Mouse (Mus musculus) stomach, postnatal 0 days (tissue): Measurements from ENCODE around the gene Metap1. TPM values are rescaled to one million over a fixed set of nuclear protein-coding genes. Genes with fewer than 3 reads are reported as not detected.
"Not testable (repeated sequence)": the region's sequence is repeated elsewhere in the genome, so short reads cannot be mapped to it uniquely, and the experiment has no call there.

ENCODE experiments used
- ATAC-seq: fragments of 200-750 bp; cut with Nextera tagmentation; 2 replicates; pipeline ENCODE4 v1.8.0; 2017; ENCODE audit not compliant: low FRiP score, low TSS enrichment
- DNase-seq: peaks from one replicate; pipeline ENCODE4 v3.0.0-alpha.2; 2016; ENCODE audit warnings: low spot score
- H3K27ac ChIP-seq: fragments of 300-500 bp; sonication (generic); replicated peaks from 2 replicates; pipeline ENCODE4 v1.5.1; 2014; ENCODE audit warnings: mild to moderate bottlenecking, control low read depth
- H3K27me3 ChIP-seq: fragments of 300-500 bp; sonication (generic); 2 replicates; pipeline ENCODE4 v1.6.1; 2014; ENCODE audit warnings: low read length; ENCODE audit not compliant: control insufficient read depth, insufficient read depth
- H3K36me3 ChIP-seq: fragments of 300-500 bp; sonication (generic); 2 replicates; pipeline ENCODE4 v1.6.1; 2014; ENCODE audit warnings: low read length, mixed read lengths; ENCODE audit not compliant: control insufficient read depth, insufficient read depth
- H3K4me1 ChIP-seq: fragments of 300-500 bp; sonication (generic); replicated peaks from 2 replicates; pipeline ENCODE4 v1.6.1; 2014; ENCODE audit warnings: antibody characterized with exemption; ENCODE audit not compliant: control insufficient read depth, insufficient read depth
- H3K4me2 ChIP-seq: fragments of 300-500 bp; sonication (generic); replicated peaks from 2 replicates; pipeline ENCODE4 v1.6.1; 2014; ENCODE audit warnings: low read depth, mild to moderate bottlenecking, control low read depth, moderate library complexity
- H3K4me3 ChIP-seq: fragments of 300-500 bp; sonication (generic); 2 replicates; pipeline ENCODE4 v1.5.1; 2014; ENCODE audit warnings: low read depth, low read length, control low read depth
- H3K9ac ChIP-seq: fragments of 300-500 bp; sonication (generic); 2 replicates; pipeline ENCODE4 v1.6.1; 2014; ENCODE audit warnings: mild to moderate bottlenecking, low read length, control low read depth, mixed read lengths
- H3K9me3 ChIP-seq: fragments of 300-500 bp; sonication (generic); 2 replicates; pipeline ENCODE4 v1.6.1; 2016; ENCODE audit warnings: low read length; ENCODE audit not compliant: control insufficient read depth
- CTCF ChIP-seq: IDR thresholded peaks from 2 replicates; pipeline ENCODE4 v1.5.1; 2016; ENCODE audit warnings: antibody characterized with exemption, low read depth, mild to moderate bottlenecking, moderate library complexity
- EP300 ChIP-seq: optimal IDR thresholded peaks from 2 replicates; pipeline ENCODE3; 2016; ENCODE audit warnings: antibody characterized with exemption
- WGBS: fragments of 180-500 bp; shearing (Covaris S2); extraction: QIAGEN DNeasy Blood & Tissue Kit; methylation state at CpG from one replicate; pipeline ENCODE4 v1.1.7; 2014; 5-methylcytosine and 5-hydroxymethylcytosine counted together
- polyA plus RNA-seq: library from polyadenylated mRNA; unstranded; fragments of >200 nt; fragmentation: Nextera tagmentation; extraction: Ambion mirVana; gene quantifications from 2 replicates; pipeline ENCODE4 v1.2.1, GENCODE M21; 2015

The Metap1 gene
- polyA plus RNA-seq, 1 experiment from 2014 or later, result 34.1 TPM

DNA sequence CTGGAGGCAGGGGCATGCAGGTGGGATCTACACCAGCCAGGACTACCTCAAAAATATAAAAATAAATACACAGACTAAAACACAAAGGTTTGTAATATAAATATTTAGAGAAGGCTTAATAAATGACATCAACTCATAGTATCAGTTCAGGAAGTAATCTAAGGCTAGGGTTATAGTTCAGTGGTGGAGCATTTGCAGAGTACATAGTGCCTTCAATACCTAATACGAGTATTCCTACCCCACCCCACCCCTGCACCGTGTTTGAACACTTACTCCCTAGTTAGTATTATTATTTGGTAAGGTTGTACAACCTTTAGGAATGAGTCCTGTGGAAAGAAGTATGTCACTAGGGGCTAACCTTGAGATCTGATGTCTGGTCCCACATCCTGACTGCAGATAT is 6.1 kb downstream of the Metap1 start:
- WGBS, result 43% methylated on average over 2 of the region's 2 CpGs
- ATAC-seq, result peak; percentile 91
- peak overlapping the region; percentile 45; the same call in 1 of the 2 replicates for H3K27ac ChIP-seq

GRCm38 (mm10) chr3:138481526-138482284 is 7.6 kb downstream of the Metap1 start:
- TF ChIP-seq CTCF, result peak; percentile 34
- TF ChIP-seq EP300, result no peak
- ATAC-seq, result 0 out of 2 replicates have a peak, but pooled peaks have one; percentile 38

More for the DNA sequence above, 6.1 kb downstream of the Metap1 start:
- peaks cover 2% of the 10 kb centered on the region; the same call in 1 of the 2 replicates for H3K36me3 ChIP-seq
- H3K4me1 ChIP-seq, result 0 out of 2 replicates have a peak, but pooled peaks cover 2% of the 10 kb centered on the region
- no peak overlapping the region for H3K4me3 ChIP-seq
- TF ChIP-seq CTCF (no peak), EP300 (no peak)
- H3K27me3 ChIP-seq, result no peaks in the 10 kb centered on the region
- H3K9ac ChIP-seq, result no peak overlapping the region
- peak; percentile 40 for DNase-seq
- no peak overlapping the region for H3K4me2 ChIP-seq
- H3K9me3 ChIP-seq, result no peaks in the 10 kb centered on the region

GRCm38 (mm10) chr3:138479489-138479888 is 9.8 kb downstream of the Metap1 start:
- no peak overlapping the region for H3K4me2 ChIP-seq
- H3K4me1 ChIP-seq, result 0 out of 2 replicates have a peak, but pooled peaks cover 2% of the 10 kb centered on the region
- no peak for DNase-seq
- H3K4me3 ChIP-seq, result no peak overlapping the region
- no peak overlapping the region for H3K27ac ChIP-seq
- no peaks in the 10 kb centered on the region for H3K9me3 ChIP-seq
- ATAC-seq, result no peak
- TF ChIP-seq EP300, result no peak
- no peak for TF ChIP-seq CTCF
- no peaks in the 10 kb centered on the region for H3K27me3 ChIP-seq
- 91% methylated on average over 8 of the region's 8 CpGs for WGBS
- H3K36me3 ChIP-seq, result peaks cover 2% of the 10 kb centered on the region; the same call in 1 of the 2 replicates
- no peak overlapping the region for H3K9ac ChIP-seq

More at GRCm38 (mm10) chr3:138481526-138482284, 7.6 kb downstream of the Metap1 start:
- peaks cover 2% of the 10 kb centered on the region; the same call in 1 of the 2 replicates for H3K36me3 ChIP-seq
- no peaks in the 10 kb centered on the region for H3K27me3 ChIP-seq
- H3K9ac ChIP-seq, result no peak overlapping the region
- 0 out of 2 replicates have a peak overlapping the region, but pooled peaks have one; percentile 20 for H3K27ac ChIP-seq
- H3K4me1 ChIP-seq, result 0 out of 2 replicates have a peak, but pooled peaks cover 2% of the 10 kb centered on the region
- peak overlapping the region; percentile 23; the same call in 1 of the 2 replicates for H3K4me2 ChIP-seq
- 52% methylated on average over 14 of the region's 14 CpGs for WGBS
- H3K9me3 ChIP-seq, result no peaks in the 10 kb centered on the region
- no peak overlapping the region for H3K4me3 ChIP-seq
- no peak for DNase-seq

DNA sequence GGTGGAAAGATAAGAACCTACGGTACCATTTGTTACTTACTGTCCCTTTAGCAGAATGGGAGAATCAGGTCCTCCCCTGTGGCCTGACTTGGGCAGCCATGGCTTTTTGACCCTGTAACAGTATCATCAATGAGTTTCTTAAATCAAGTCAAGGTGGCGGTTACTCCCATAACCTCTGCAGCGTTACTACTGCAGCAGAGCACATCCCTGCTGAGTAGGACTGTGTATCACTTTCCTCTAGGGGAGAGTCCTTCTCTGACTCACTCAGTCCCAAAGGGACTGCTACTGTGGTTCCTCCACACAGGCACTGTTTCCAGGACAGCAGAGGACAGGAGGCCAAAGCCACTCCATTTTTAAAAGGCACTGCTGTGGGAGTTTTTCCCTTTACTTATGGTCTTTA is 18.2 kb downstream of the Metap1 start:
- DNase-seq (no peak), ATAC-seq (no peak)
- Histone ChIP-seq H3K36me3 (peaks cover 12% of the 10 kb centered on the region), H3K4me1 (no peaks in the 10 kb centered on the region), H3K9ac (no peak overlapping the region), H3K4me3 (no peak overlapping the region), H3K4me2 (no peak overlapping the region), H3K9me3 (no peaks in the 10 kb centered on the region), H3K27ac (no peak overlapping the region), H3K27me3 (no peaks in the 10 kb centered on the region)
- no peak for TF ChIP-seq EP300
- no peak for TF ChIP-seq CTCF
- 94% methylated on average over 3 of the region's 3 CpGs for WGBS

DNA sequence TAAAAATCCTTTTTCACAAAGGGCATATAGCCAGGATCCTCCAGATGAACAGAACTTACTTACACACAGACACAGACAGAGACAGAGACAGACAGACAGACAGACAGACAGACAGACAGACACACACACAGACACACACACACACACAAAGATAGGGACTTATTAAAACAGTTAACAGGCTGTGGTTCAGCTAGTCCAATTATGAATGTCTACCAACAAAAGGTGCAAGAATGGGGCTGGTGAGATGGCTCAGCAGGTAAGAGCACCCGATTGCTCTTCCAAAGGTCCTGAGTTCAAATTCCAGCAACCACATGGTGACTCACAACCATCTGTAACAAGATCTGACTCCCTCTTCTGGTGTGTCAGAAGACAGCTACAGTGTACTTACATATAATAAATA is 22.7 kb downstream of the Metap1 start:
- not testable (repeated sequence) for H3K4me2 ChIP-seq, H3K4me3 ChIP-seq, H3K27me3 ChIP-seq, ATAC-seq, H3K9me3 ChIP-seq, H3K27ac ChIP-seq, H3K9ac ChIP-seq, DNase-seq, H3K4me1 ChIP-seq
- peaks cover 24% of the 10 kb centered on the region for H3K36me3 ChIP-seq
- 93% methylated on average over 1 of the region's 1 CpGs for WGBS

GRCm38 (mm10) chr3:138464573-138465147 is 24.7 kb downstream of the Metap1 start:
- Histone ChIP-seq H3K9ac (no peak overlapping the region), H3K4me1 (no peaks in the 10 kb centered on the region), H3K9me3 (no peaks in the 10 kb centered on the region), H3K4me3 (no peak overlapping the region), H3K27ac (no peak overlapping the region), H3K36me3 (peaks cover 32% of the 10 kb centered on the region), H3K4me2 (no peak overlapping the region), H3K27me3 (no peaks in the 10 kb centered on the region)
- ATAC-seq, result no peak
- 74% methylated on average over 16 of the region's 16 CpGs for WGBS
- DNase-seq, result no peak
- TF ChIP-seq EP300 (no peak), CTCF (no peak)
